Mouse (Mus musculus): ENCODE measurements at regions not wholly inside any gene's neighbourhood (a gene's known extent, or its start where the extent isn't known, plus 50 kb on each side); places are given as distances from the start of the nearest gene placed in this dataset.

DNA sequence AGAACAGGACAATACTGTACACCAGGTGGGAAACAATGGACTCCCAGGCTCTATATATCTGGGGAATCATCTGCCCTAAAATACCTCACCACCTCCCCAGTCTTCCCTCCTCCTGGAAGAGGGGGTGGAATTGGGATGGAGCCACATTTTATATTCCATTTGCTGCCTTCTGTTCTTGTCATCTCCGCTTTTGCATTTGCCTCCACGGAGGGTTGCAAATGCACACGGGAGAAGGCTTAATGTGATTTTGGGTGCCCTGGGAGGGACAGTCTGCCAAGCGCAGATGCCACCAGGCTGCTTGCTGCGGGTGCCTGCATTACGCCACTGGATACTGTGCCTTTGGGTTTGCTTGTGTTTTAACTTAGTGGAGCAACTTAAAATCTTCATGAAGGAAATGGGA lies 239.5 kb upstream of the Zc3h12c start:
- TF ChIP-seq POLR2A (IDR thresholded peaks at IDR 0.05; ENCODE audit: insufficient read length, low read depth) (no peak), MYOD1 (IDR thresholded peaks at IDR 0.05; ENCODE audit: control insufficient read depth in 1 of 3, insufficient read length in 2 of 3, low read depth in 2 of 3) (no peak), CEBPB (IDR thresholded peaks at IDR 0.05; ENCODE audit: insufficient read depth, poor library complexity, severe bottlenecking) (no peak)
